Mouse (Mus musculus) layer of hippocampus, postnatal 10 days (tissue): ENCODE data around the gene Ddx27. TPM values are rescaled to one million over a fixed set of nuclear protein-coding genes. Genes with fewer than 3 reads are reported as not detected.

Experiments used
- DNase-seq, 2 experiments: peaks; one replicate each; pipeline ENCODE4 v3.0.0; 2021; ENCODE audit warnings: low spot score in 2 of 2
- total RNA-seq, 2 experiments: library from RNA; stranded (reverse); gene quantifications; 2 replicates each; pipeline ENCODE4 v1.2.3; 2021

Ddx27 gene
- total RNA-seq, 2 experiments from 2014 or later, result 34.8 to 36.1 TPM

GRCm38 (mm10) chr2:167081135-167081534, 66.1 kb downstream of the Ddx27 start:
- no peak for DNase-seq

- no peak for DNase-seq
These were observed 66.6 kb downstream of the Ddx27 start for GRCm38 (mm10) chr2:167081639-167082038.

Other genes starting within 250 kb of the Ddx27 start
- 1 to 10 TPM; 5.8 to 7.7 TPM for gene Trp53rkb, start 222.7 kb upstream of the Ddx27 start, total RNA-seq
- gene Arfgef2, start 209.6 kb upstream of the Ddx27 start, total RNA-seq, result 10 to 100 TPM; 35.9 to 39.7 TPM
- 10 to 100 TPM; 67.2 to 70.4 TPM for gene Cse1l, start 109.2 kb upstream of the Ddx27 start, total RNA-seq
- 10 to 100 TPM; 75.7 to 79.5 TPM for gene Stau1, start 18.9 kb upstream of the Ddx27 start, total RNA-seq
- gene Znfx1, start 47.8 kb downstream of the Ddx27 start, total RNA-seq, result 10 to 100 TPM; 22.6 to 26.3 TPM
- gene Kcnb1, start 175.0 kb downstream of the Ddx27 start, total RNA-seq, result 10 to 100 TPM; 57.1 to 59.2 TPM
- gene Ptgis, start 225.4 kb downstream of the Ddx27 start, total RNA-seq, result 1 to 10 TPM; 2.3 to 2.8 TPM